ENCODE assay signal across 21 mouse cellular contexts in the genomic region with DNA sequence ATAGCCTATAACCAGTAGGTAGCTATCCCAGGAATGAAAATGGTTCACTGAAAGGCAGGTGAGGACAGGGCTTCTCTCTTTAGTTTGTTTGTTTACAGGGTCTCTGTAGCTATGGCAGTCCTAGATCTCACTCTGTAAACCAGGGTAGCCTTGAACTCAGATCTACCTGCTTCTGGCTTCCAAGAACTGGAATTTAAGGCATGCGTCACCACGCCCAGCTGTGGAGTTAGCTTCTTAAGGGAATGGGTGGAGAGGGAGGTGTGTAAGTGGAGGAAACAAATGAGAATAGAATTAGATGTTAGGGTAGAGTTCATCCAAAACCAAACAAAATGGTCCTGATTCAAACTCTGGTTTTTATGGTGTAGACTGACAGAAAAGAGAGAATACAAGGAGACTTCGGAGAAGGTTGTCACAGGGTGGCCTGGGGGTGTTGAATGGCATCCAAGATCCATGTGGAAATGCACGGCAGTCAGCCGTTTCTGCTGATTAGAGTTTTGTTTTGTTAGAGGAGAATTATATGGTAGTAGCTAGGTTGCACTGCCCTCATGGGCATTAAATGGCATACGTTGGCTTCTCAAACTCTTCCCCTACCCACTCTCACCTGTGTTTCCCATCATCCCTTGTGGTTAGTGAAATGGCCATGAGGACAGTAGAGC.
DNase-seq lines count a peak whose midpoint lies in the region; ATAC-seq and TF ChIP-seq lines count a peak whose summit lies in the region.
"Had no signal": no experiment of that assay in that cellular context is flagged by ENCODE, and none has a peak within 500 bp of the region (broad histone marks: within the 10 kb centered on the region; RNA-seq: fewer than 3 reads in every experiment).

No protein-coding gene starts in this region.

- ATAC-seq in cerebellum, adult (ENCODE audit: insufficient number of reproducible peaks, low FRiP score, low TSS enrichment) = no peak
- ATAC-seq: forebrain, embryonic 14.5 days; forebrain, embryonic 16.5 days had no signal

- H3K27ac ChIP-seq in ES-Bruce4 (ENCODE audit: insufficient read depth, low read length) = peak overlapping the region; percentile 98
- H3K27ac ChIP-seq in ES-E14 (ENCODE audit: insufficient read depth, low read depth, low read length, poor library complexity, severe bottlenecking) = peak overlapping the region; percentile 85
- H3K27ac ChIP-seq: embryonic facial prominence, embryonic 13.5 days; embryonic facial prominence, embryonic 15.5 days; forebrain, embryonic 10.5 days; forebrain, embryonic 12.5 days had no signal

- no peak for TF ChIP-seq CTCF in ES-Bruce4 (IDR thresholded peaks at IDR 0.05; ENCODE audit: low read depth, low read length)

- no peaks in the 10 kb centered on the region; the same call in 1 of the 2 replicates for H3K36me3 ChIP-seq in ES-Bruce4 (ENCODE audit: control insufficient read depth, insufficient read depth, low read length, poor library complexity, severe bottlenecking)
- H3K36me3 ChIP-seq in ES-E14 (ENCODE audit: control insufficient read depth, insufficient read depth, low read length, poor library complexity, severe bottlenecking) = no peaks in the 10 kb centered on the region
- H3K36me3 ChIP-seq: embryonic facial prominence, embryonic 13.5 days; embryonic facial prominence, embryonic 15.5 days; forebrain, embryonic 10.5 days; forebrain, embryonic 12.5 days had no signal

- H3K27me3 ChIP-seq in ES-Bruce4 (ENCODE audit: control insufficient read depth, insufficient read depth, low read length, poor library complexity, severe bottlenecking) = no peaks in the 10 kb centered on the region
- H3K27me3 ChIP-seq: embryonic facial prominence, embryonic 13.5 days; embryonic facial prominence, embryonic 15.5 days; forebrain, embryonic 12.5 days had no signal

- H3K4me3 ChIP-seq in ES-Bruce4 (ENCODE audit: low read depth, low read length) (peak overlapping the region; percentile 55), ES-E14 (ENCODE audit: insufficient read depth in 1 of 2, low read depth in 1 of 2, low read length in 2 of 2, poor library complexity in 1 of 2, severe bottlenecking in 1 of 2) (peak overlapping the region; percentile 3; a peak in 2 of 4 replicates)
- H3K4me3 ChIP-seq: embryonic facial prominence, embryonic 13.5 days; embryonic facial prominence, embryonic 15.5 days; erythroblast, embryonic 14.5 days; forebrain, embryonic 10.5 days; forebrain, embryonic 12.5 days had no signal

- in situ Hi-C loops in ES-E14 (cut with MboI; ENCODE audit: low sequenced_read_pairs in 2 of 2, unreplicated experiment in 2 of 2) = no loop called here

- peak; percentile 90 for TF ChIP-seq EP300 in ES-Bruce4 (IDR thresholded peaks at IDR 0.05; ENCODE audit: insufficient read depth, low read depth, low read length)

- H3K4me1 ChIP-seq in ES-Bruce4 (ENCODE audit: control insufficient read depth, insufficient read depth, low read length) (no peaks in the 10 kb centered on the region), ES-E14 (ENCODE audit: control insufficient read depth in 2 of 2, insufficient read depth in 2 of 2, low read length in 2 of 2, poor library complexity in 1 of 2) (peaks cover 12 to 15% of the 10 kb centered on the region in 2 experiments)
- H3K4me1 ChIP-seq: embryonic facial prominence, embryonic 13.5 days; embryonic facial prominence, embryonic 15.5 days; forebrain, embryonic 10.5 days; forebrain, embryonic 12.5 days had no signal

- H3K9ac ChIP-seq in ES-Bruce4 (ENCODE audit: low read depth, poor library complexity, severe bottlenecking) = peak overlapping the region; percentile 61; the same call in 1 of the 2 replicates
- H3K9ac ChIP-seq in ES-E14 (ENCODE audit: insufficient read depth, low read depth, low read length, poor library complexity, severe bottlenecking) = peak overlapping the region; percentile 44; the same call in 1 of the 2 replicates
- H3K9ac ChIP-seq: embryonic facial prominence, embryonic 13.5 days; embryonic facial prominence, embryonic 15.5 days; forebrain, embryonic 12.5 days had no signal

- peak; percentile 18 to 29 for DNase-seq in cerebellum, postnatal 14 days
- DNase-seq in ES-E14 (ENCODE audit: low read depth, low spot score) (no peak), ZHBTc4 (ENCODE audit: low read depth, low spot score) (peak; percentile 94)
- DNase-seq in frontal cortex, postnatal 36 days (ENCODE audit: low spot score in 2 of 2) = no peak
- DNase-seq in thymus, postnatal 14 days = no peak
- DNase-seq in left cerebral cortex, adult 18-20 months (ENCODE audit: low spot score in 2 of 2) = no peak
- DNase-seq: adrenal gland, postnatal 10 days; adrenal gland, postnatal 25 days; cerebellum, adult 11-12 months; cerebellum, adult 9-10 months; cerebellum, postnatal 36 days; embryo, embryonic 11 days had no signal

- TF ChIP-seq POLR2A in ES-Bruce4 (IDR thresholded peaks at IDR 0.05; ENCODE audit: insufficient read depth, low read length) = no peak

- H3K9me3 ChIP-seq in ES-Bruce4 (replicated peaks; ENCODE audit: control insufficient read depth, insufficient read depth, low read length, poor library complexity, severe bottlenecking) (no peaks in the 10 kb centered on the region), ES-E14 (ENCODE audit: control insufficient read depth, insufficient read depth, low read depth, low read length) (no peaks in the 10 kb centered on the region)
- H3K9me3 ChIP-seq: embryonic facial prominence, embryonic 13.5 days; embryonic facial prominence, embryonic 15.5 days; forebrain, embryonic 10.5 days; forebrain, embryonic 12.5 days had no signal

TF ChIP-seq in ES-E14, 5 proteins besides CTCF, POLR2A, EP300 and RAD21:
- TF ChIP-seq HCFC1 (IDR thresholded peaks at IDR 0.05; ENCODE audit: borderline replicate concordance, insufficient read depth, low read length) (no peak), ZC3H11A (IDR thresholded peaks at IDR 0.05; ENCODE audit: borderline replicate concordance, low read depth, low read length) (no peak), ZNF384 (IDR thresholded peaks at IDR 0.05; ENCODE audit: low read depth, low read length) (no peak), MAFK (IDR thresholded peaks at IDR 0.05; ENCODE audit: insufficient read depth, low read depth, low read length) (no peak), CHD2 (IDR thresholded peaks at IDR 0.05; ENCODE audit: low read depth, low read length) (no peak)
TF ChIP-seq in ES-E14: peak in this region for 0.

Comparison
In these comparisons a context has a peak if more than half of its experiments do, and no peak if none do; other contexts are left out.
1. DNase-seq: peak in cerebellum, postnatal 14 days (2 of 2) and ZHBTc4 (single experiment); none in ES-E14 (single experiment), frontal cortex, postnatal 36 days (0 of 2), thymus, postnatal 14 days (single experiment) and left cerebral cortex, adult 18-20 months (0 of 2).